Mouse (Mus musculus) naive thymus-derived CD4-positive, alpha-beta T cell, adult 2 months (primary cell): ENCODE data around the gene Daam1.
A peak's percentile ranks its signal among the peaks of the same experiment; 100 is the strongest.

ENCODE experiments used
- DNase-seq: peaks from one replicate; pipeline ENCODE4 v3.0.0-alpha.2; 2011; ENCODE audit warnings: low read depth

Gene Daam1

GRCm38 (mm10) chr12:71998653-71999052 is 167.8 kb downstream of the Daam1 start:
- DNase-seq = no peak

GRCm38 (mm10) chr12:71999671-72000070 is 168.8 kb downstream of the Daam1 start:
- DNase-seq = no peak

GRCm38 (mm10) chr12:72001811-72002210 is 170.9 kb downstream of the Daam1 start:
- no peak for DNase-seq

GRCm38 (mm10) chr12:72005307-72005706 is 174.4 kb downstream of the Daam1 start:
- DNase-seq = no peak

GRCm38 (mm10) chr12:72007656-72008055 is 176.8 kb downstream of the Daam1 start:
- no peak for DNase-seq

GRCm38 (mm10) chr12:72009051-72009902 is 178.4 kb downstream of the Daam1 start:
- DNase-seq = no peak

- DNase-seq = no peak
Measured at GRCm38 (mm10) chr12:72011404-72011803, 180.5 kb downstream of the Daam1 start.

- DNase-seq = no peak
Measured at GRCm38 (mm10) chr12:72012126-72012525, 181.2 kb downstream of the Daam1 start.

- DNase-seq = no peak
Measured at GRCm38 (mm10) chr12:72013711-72014354, 183.0 kb downstream of the Daam1 start.

GRCm38 (mm10) chr12:72014355-72014776 is 183.5 kb downstream of the Daam1 start:
- DNase-seq = peak; percentile 26

GRCm38 (mm10) chr12:72015296-72015695 is 184.4 kb downstream of the Daam1 start:
- no peak for DNase-seq

GRCm38 (mm10) chr12:72020285-72020684 is 189.4 kb downstream of the Daam1 start:
- DNase-seq = no peak

GRCm38 (mm10) chr12:72021543-72021942 is 190.7 kb downstream of the Daam1 start:
- no peak for DNase-seq

GRCm38 (mm10) chr12:72022790-72023189 is 191.9 kb downstream of the Daam1 start:
- no peak for DNase-seq

- DNase-seq = no peak
Measured at GRCm38 (mm10) chr12:72023572-72023971, 192.7 kb downstream of the Daam1 start.

GRCm38 (mm10) chr12:72025275-72025795 is 194.5 kb downstream of the Daam1 start:
- no peak for DNase-seq

GRCm38 (mm10) chr12:72031171-72031570 is 200.3 kb downstream of the Daam1 start:
- no peak for DNase-seq

GRCm38 (mm10) chr12:72031794-72032193 is 200.9 kb downstream of the Daam1 start:
- DNase-seq = no peak

- no peak for DNase-seq
Measured at GRCm38 (mm10) chr12:72036097-72036661, 205.3 kb downstream of the Daam1 start.

- no peak for DNase-seq
Measured at GRCm38 (mm10) chr12:72037049-72037448, 206.2 kb downstream of the Daam1 start.

- DNase-seq = no peak
Measured at GRCm38 (mm10) chr12:72038866-72039265, 208.0 kb downstream of the Daam1 start.

GRCm38 (mm10) chr12:72039501-72039900 is 208.6 kb downstream of the Daam1 start:
- no peak for DNase-seq

- DNase-seq = no peak
Measured at GRCm38 (mm10) chr12:72041238-72041637, 210.4 kb downstream of the Daam1 start.
